Mouse (Mus musculus) lung, postnatal 10 days (tissue): ENCODE measurements around the gene Akirin1.

Source experiments
- DNase-seq: peaks from one replicate; pipeline ENCODE4 v3.0.0; 2021

The Akirin1 gene

DNA sequence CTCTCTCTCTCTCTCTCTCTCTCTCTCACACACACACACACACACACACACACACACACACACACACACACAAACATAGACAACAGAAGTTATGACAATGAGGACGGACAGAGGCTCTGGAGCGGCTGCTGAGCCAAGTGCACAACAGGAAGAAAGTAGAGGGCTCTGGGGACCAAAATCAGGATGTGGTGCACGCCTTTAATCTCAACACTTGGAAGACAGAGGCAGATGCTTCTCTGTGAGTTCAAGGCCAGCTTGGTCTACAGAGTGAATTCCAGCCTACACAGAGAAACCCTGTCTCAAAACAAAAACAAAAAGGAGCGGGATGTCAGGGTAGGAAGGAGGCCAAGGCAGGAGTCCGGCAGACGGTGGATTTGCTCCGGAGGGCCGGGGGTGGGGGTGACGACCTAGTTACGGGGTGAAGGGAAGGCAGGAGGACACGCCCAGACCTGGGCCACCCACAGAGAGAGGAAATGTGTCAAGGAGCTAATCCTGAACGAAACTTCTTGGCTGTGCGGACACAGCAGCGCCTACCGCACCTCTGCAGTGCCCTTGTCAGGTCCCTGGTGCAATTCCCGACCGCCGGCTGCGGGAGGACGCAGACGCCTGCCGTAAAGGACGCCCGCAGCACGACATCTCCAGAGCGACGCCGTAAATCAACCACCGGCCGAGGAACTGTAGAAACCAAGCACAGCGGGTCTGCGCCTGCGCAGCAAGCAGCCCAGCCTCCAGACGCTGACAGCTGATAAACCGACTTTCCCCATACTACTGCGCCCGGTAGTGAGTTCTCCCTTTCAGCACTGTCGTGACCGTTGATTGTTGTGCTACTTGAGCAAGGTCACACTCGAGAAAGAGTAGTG, 32.3 kb downstream of the Akirin1 start, which contains the start of gene Ndufs5:
Gene Ndufs5 (minus strand): TSS at position 629 of the 860 bp plus-strand sequence.
- peak; percentile 99 for DNase-seq

DNA sequence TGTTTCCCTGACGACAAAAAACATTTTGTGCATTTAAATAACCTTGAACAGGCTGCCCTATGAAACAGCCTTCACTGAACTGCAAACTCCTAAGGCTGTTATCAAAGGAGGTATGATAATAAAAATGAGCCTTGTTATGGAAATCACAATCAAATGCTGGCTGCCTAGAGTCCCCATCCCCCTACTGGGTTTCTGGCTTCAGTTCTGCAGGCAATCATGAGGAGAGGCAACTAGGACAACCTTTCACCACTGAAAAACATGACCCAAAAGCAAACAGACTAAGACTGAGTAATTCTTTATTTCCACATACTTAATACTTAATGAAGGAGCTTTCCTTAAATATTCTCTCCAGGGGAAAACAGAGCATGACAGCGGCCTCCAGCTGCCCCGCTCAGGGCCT, 37.7 kb downstream of the Akirin1 start:
- no peak for DNase-seq

DNA sequence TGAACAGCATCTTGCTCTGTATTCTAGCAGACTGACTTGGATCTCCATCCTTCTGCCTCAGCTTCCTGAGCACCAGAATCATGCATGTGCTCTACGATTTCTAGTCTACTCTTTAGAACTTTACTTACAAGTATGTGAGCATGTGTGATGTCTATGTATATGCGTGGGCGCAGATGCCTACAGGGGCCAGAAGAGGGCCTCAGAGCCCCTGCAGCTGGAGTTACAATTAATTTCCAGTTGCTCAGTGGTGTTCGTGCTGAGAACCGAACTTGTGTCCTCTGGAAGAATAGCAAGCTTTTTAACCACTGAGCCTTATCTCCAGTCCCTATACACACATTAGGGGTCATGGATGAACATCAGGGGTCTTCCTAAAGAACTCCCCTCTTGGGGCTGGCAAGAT, 42.8 kb downstream of the Akirin1 start:
- no peak for DNase-seq

DNA sequence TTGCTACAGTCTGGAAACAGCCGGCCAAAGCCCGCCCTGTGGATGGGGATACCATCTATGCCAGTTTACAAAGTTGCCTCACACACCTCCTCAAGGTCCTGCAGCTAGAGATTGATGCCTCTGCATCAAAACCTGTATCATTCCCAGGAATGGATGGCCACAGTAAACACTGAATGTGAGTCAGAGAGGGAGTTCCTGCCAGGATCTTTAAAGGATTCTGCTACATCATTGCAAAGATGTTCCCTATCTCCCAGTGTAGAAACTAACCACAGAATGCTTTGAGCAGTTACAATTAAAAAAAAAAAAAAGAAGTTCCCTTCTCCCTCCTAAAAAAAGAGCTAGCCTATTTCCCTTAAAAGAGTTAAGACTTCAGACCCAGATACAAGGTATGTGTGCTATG, 44.8 kb downstream of the Akirin1 start:
- no peak for DNase-seq

DNA sequence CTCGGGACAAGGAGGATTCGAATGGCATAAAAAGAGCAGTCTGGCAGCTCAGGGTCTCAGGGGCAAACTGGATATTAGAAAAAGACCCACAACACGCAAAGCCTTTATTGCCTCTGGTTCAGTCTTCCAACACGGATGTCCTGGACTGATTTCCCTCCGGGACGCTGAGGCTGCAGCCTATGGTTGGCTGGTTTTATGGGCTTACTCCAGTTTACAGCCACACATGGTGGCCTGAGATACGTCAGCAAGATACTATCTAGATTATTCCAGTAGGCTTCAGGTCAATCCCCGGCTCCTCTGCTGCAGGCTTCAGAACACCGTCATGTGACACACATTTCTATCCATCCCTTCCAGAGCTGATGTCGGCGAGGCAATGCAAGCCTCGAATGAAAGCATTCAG, 56.8 kb downstream of the Akirin1 start:
- DNase-seq, result no peak

DNA sequence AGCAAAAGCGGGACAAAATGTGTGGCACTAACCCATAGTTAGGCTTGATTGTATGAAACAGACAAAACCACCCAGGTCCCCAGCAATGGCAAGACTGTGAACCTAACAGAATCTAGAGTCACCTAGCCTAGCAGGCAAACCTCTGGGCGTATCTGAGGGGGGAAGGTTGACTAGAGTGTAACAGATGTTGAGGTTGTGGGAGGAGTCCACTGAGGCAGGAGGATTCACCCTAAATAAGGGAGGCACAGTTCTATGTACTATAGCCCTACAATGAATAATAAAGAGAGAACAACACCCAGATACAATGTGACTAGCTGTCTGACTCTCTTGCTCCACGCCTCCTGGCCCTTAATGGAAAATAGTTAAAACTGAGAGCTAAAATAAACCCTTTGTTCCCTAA, 58.1 kb downstream of the Akirin1 start:
- no peak for DNase-seq

DNA sequence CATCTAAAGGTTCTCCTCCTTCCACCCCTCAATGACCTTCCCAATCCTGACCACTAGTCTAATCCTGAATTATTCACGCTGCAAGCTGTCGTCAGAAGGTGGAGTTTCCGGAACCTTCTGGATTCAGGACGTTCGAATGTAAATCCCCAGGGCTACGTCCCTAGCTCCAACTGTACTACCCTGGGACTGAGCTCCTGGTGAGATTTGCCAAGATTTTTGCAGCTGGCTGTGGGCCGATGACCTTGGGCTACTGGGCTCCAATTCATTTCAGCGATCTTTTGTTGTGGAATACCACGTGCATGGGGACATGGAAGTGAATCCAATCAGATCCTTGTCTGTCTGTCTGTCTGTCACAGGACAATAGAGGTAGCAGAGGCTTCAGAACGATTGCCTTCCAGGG, 59.8 kb downstream of the Akirin1 start:
- no peak for DNase-seq

DNA sequence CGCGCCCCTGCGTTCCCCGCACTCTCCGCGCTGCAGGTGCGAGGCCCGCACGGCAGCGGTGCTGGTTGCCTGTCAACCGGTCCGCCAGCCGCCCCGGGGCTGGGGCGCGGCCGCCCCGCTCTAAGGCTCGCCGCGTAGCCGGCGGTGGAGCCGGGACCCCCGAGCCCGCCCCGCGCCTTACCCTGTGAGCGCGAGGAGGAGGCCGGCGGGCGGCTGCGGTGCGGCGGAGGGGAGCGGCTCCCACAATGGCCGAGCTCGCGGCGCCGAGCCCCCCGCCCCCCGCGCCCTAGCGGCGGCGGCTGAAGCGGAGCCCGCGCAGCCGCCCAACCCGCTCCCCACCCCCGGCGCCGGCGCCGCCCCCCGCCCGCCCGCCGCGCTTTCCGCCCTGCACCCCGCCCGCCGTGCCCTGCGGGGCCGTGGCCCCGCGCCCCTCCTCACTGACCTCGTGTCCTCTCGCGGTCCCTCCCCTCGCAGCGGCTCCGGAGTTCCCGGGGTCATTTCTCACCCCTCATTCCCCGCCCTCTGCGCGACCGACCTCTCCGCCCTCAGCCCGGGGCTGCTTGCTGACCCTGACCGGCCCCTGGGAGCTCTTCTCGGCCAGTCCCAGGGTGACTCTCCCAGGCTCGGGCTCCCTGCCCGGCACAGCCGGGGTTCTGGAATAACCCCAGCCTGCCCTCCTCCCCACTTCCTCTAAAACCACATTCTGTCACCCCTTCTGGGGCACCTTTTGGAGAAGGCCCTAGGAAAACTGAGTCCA, 62.9 kb downstream of the Akirin1 start:
- peak; percentile 67 for DNase-seq

DNA sequence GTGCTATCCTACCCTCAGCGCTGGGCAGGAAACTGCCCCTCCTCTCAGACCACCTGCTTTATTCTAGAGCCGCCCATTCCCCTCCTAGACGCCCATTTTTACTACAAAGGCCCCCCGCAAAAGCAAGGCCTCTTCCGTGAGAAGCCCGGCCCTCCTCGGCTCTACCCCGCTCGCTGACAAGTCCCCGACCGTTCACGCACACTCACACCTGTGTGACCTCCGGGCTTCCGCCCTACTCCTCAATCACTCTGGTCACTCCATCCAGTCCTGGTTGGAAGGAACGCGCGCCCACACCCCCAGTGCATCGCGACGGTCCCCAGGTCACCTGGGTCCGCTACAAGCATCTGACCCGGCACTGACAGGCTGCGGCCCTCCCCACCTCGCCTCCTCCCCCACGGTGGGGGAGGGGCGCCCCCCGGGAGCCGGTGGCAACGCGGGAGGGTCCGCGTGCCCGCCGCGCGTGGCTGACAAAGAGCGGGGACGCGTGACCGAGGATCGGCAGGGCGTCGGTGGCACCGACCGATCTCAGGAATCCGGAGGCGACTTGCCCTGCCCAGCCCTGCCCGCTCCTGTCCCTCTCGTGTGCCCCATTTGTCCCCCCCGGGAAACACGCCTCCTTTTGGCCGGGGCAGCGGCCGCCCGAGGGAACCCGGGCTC, 63.6 kb downstream of the Akirin1 start:
- no peak for DNase-seq

DNA sequence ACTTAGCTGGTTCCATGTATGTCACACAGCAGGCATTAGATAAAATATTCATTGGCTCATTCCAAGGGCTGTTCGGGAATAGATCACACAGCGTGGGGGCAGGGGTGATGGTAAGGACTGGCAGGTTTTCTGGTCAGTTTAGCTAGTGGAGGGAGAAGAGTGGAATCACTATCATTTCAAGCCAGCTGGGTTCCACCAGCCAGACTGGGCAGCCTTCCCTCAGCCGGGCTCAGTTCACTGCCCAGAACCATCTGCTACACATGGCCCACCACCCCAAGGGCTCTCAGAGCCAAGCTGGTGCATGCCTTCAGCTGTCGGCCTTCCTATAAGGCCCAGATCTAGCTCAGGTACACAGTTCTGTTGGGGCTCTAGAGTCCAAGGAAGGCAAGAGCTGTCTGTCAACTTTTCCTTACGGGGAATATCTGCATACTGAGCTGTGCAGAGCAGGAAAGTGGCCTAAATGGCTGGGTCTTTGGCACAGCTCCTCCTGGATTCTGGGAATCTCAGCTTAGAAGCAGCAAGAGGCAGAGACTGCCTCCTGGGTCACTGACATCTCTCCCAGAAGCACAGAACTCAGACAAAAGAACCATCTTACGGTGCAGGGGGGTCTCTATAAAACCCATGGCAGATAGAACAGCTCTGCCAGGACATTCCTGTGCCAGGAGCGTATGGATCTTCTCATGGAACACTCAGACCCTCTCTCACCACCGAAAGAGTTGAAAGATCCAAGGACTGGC, 64.5 kb downstream of the Akirin1 start:
- no peak for DNase-seq

DNA sequence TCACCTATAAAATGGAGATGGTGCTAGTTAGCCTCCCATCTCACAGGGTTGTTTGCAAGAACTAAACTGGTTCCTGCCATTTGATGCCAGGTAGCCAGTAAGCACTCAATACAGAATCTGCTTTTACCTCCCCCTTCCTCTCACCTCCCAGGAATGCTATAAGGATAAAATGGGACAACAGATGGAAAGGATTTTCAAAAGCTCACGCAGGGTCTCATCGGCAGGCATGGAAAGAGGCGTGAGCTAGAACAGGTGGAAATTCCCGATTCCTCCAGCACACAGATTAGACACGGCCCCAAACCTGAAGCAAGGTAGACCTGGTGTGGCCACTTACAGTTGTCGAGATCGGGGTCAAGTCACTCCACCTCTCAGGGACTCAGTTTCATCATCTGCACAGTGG, 65.1 kb downstream of the Akirin1 start:
- DNase-seq, result no peak
